Mouse (Mus musculus): ENCODE results near the gene Myo19. TPM values are rescaled to one million over a fixed set of nuclear protein-coding genes. Genes with fewer than 3 reads are reported as not detected.
"Not testable (repeated sequence)": the region's sequence is repeated elsewhere in the genome, so short reads cannot be mapped to it uniquely, and the experiment has no call there.

The Myo19 gene
- polyA plus RNA-seq, 1 experiment from 2014 or later, result 3.4 TPM

DNA sequence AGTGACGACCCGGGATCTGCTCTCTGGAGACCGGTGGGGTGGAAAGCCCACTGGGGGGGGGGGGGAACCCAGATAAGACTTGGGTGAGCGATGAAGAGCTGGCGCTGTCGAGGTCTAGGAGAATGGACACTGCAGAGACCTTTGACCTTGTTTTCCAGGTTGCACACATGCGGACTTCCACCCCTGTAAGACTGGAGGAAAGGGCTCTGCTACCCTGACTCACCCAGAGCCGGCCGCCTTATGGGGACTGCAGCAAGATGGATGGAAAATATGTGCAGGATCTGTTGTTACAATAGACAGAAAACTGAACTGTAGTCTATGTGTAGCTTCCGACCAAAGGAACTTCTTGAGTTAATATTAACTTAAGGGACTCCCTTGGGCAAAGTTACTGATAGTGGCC, 8.9 kb upstream of the Myo19 start:
- peak overlapping the region; percentile 92 for H3K4me3 ChIP-seq (replicated peaks)
- peaks cover 6% of the 10 kb centered on the region for H3K36me3 ChIP-seq (replicated peaks)
- peaks cover 38% of the 10 kb centered on the region for H3K4me1 ChIP-seq (replicated peaks)
- H3K27ac ChIP-seq (replicated peaks), result peak overlapping the region; percentile 100
- peak overlapping the region; percentile 99 for H3K9ac ChIP-seq
- ATAC-seq (ENCODE audit: insufficient read depth), result peak; percentile 30
- under 1% methylated on average over 10 of the region's 10 CpGs for WGBS (ENCODE audit: insufficient replicate concordance)
- H3K9me3 ChIP-seq (replicated peaks), result no peaks in the 10 kb centered on the region
- no peaks in the 10 kb centered on the region for H3K27me3 ChIP-seq
- H3K4me2 ChIP-seq, result peak overlapping the region; percentile 78

DNA sequence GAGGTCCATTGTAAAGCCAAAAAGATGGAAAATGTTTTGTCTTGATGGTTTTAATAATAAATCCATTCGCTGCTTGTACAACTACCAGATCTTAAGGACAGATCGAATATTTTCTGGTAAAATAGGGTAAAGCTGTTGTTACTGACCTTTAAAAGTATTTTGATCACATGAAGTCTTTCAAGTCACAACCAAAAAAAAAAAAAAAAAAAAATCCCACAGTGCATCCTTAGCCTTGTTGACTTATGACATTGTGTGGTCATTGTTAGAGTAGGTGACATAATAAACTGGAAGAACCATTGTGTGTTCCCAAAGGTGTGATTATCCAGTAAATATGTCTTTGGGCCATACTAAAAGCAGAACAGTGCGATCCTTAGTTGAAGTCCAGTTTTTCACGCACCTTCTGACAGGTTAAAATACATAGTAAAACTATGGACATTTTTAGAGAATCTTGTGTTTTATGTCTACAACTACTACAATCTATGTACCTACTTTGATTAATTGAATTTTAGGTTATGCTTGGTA, 8.3 kb upstream of the Myo19 start:
- H3K4me3 ChIP-seq (replicated peaks), result peak overlapping the region; percentile 92
- peak overlapping the region; percentile 78 for H3K4me2 ChIP-seq
- H3K27ac ChIP-seq (replicated peaks), result peak overlapping the region; percentile 100
- H3K36me3 ChIP-seq (replicated peaks), result peaks cover 6% of the 10 kb centered on the region; the same call in 1 of the 2 replicates
- peak overlapping the region; percentile 99 for H3K9ac ChIP-seq
- ATAC-seq (ENCODE audit: insufficient read depth), result no peak
- 42% methylated on average over 4 of the region's 4 CpGs for WGBS (ENCODE audit: insufficient replicate concordance)
- no peaks in the 10 kb centered on the region for H3K9me3 ChIP-seq (replicated peaks)
- H3K4me1 ChIP-seq (replicated peaks), result peaks cover 37% of the 10 kb centered on the region
- H3K27me3 ChIP-seq, result no peaks in the 10 kb centered on the region

DNA sequence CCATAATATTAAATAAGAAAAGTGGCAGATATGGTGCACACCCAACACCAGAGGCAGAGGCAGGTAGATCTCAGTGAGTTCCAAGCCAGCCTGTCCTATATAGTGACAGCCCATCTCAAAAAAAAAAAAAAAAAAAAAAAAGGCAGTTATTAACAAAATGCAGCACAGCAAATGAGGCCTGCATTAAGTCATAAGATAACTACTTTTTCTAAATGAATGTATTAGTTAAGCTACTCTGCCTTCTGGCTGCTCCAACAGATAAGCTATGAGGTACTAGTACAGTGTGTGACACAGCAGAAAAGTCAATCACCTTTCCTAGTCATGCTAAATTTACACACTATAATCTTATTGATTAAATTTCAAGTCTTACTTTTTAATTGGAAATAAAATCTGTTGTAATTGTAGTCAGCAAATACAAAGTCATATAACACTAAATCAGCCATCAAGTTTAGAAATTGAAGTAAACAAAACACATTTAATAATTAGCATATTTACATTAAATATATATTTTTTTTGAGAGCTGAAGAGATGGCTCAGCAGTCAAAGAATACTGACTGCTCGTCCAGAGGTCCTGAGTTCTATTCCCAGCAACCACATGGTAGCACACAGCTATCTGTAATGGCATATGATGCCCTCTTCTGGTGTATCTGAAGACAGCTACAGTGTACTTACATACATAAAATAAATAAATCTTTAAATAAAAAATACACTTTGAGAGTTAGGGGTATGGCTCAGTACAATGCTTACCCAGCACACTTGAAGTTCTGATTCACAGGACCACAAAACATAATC, 6.7 kb upstream of the Myo19 start:
- Histone ChIP-seq H3K4me1 (replicated peaks) (peaks cover 31% of the 10 kb centered on the region), H3K36me3 (replicated peaks) (peaks cover 9% of the 10 kb centered on the region; the same call in 1 of the 2 replicates), H3K4me2 (peak overlapping the region; percentile 62), H3K4me3 (replicated peaks) (peak overlapping the region; percentile 37), H3K27me3 (no peaks in the 10 kb centered on the region), H3K27ac (replicated peaks) (peak overlapping the region; percentile 95), H3K9me3 (replicated peaks) (no peaks in the 10 kb centered on the region), H3K9ac (peak overlapping the region; percentile 56)
- WGBS (ENCODE audit: insufficient replicate concordance), result 23% methylated on average over 1 of the region's 1 CpGs
- ATAC-seq (ENCODE audit: insufficient read depth), result peak; percentile 44

DNA sequence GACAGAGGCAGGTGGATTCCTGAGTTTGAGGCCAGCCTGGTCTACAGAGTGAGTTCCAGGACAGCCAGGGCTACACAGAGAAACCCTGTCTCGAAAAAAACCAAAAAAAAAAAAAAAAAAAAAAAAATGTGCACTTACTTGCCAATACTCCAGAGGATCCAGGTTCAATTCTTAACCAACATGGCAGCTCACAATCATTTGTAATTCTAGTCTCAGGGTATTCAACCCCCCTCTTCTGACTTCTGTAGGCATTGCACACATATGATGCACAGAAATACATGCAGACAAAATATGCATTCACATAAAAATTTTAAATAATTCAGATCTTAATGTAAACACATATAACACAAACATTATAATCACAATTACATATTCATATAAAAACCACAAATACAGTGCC, 3.9 kb upstream of the Myo19 start:
- not testable (repeated sequence) for ATAC-seq (ENCODE audit: insufficient read depth); H3K4me3 ChIP-seq (replicated peaks); H3K27me3 ChIP-seq; H3K4me2 ChIP-seq; H3K27ac ChIP-seq (replicated peaks); H3K36me3 ChIP-seq (replicated peaks); H3K9ac ChIP-seq; H3K9me3 ChIP-seq (replicated peaks)
- peaks cover 54% of the 10 kb centered on the region for H3K4me1 ChIP-seq (replicated peaks)
- 75% methylated on average over 1 of the region's 1 CpGs for WGBS (ENCODE audit: insufficient replicate concordance)

DNA sequence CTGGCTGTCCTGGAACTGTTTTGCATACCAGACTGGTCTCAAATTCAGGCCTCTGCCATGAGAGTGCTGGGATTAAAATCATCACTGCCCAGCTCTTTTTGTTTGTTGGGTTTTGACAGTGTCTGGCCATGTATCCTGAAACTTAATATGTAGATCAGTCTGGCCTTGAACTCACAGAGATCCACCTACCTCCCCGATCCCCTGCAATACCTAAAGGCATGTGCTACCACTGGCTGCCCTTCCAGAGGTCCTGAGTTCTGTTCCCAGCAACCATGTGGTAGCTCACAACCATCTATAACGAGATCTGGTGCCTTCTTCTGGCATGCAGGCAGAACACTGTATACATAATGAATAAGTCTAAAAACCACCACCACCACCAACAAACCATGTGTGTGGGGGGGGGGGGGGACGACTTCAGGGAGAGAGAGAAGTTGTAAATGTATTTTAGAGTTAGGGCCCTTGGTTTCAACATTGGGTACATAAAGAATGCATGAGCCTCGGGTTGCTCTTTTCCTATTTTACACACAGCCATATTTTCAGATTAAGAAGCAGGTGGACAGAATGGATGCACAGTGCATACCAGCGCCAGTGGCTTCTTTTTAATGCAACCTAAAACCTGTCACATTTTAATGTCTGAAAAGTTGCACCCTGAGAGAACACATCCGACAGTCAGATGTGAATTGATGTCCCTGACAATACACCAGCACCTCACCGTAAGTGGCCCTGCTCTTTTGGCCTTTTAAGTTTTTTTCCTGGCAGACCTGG, 759 bp upstream of the Myo19 start:
- H3K4me3 ChIP-seq (replicated peaks), result peak overlapping the region; percentile 86
- peaks cover 41% of the 10 kb centered on the region for H3K4me1 ChIP-seq (replicated peaks)
- H3K9ac ChIP-seq, result peak overlapping the region; percentile 90
- H3K9me3 ChIP-seq (replicated peaks), result no peaks in the 10 kb centered on the region
- H3K27ac ChIP-seq (replicated peaks), result peak overlapping the region; percentile 89
- H3K36me3 ChIP-seq (replicated peaks), result peaks cover 18% of the 10 kb centered on the region; the same call in 1 of the 2 replicates
- no peak for ATAC-seq (ENCODE audit: insufficient read depth)
- H3K27me3 ChIP-seq, result no peaks in the 10 kb centered on the region
- 10% methylated on average over 7 of the region's 7 CpGs for WGBS (ENCODE audit: insufficient replicate concordance)
- peak overlapping the region; percentile 100 for H3K4me2 ChIP-seq

DNA sequence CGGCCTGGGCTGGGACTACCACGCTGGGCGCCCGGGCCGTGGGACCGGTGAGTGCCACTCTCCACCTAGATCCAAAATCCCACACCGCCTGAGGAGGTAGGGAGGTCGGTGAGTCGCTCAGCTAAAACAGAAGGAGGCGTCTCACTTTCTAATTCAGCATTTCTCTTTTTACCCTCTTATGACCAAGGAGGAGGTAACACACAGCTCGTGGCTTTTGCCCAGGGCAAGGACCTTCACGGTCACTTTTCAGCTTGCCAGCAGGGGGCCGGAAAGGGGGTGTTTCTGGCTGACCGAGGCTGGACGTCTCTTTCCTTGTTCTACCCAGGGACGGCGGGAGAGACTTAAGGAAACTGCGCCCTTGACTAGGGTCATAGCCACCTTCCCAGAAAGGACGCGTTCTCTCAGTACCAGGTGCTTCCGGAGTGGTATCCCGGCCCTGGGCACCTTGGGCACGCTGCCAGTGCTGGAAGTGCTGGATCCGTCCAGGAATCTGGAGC, 565 bp downstream of the Myo19 start:
- peaks cover 30% of the 10 kb centered on the region for H3K36me3 ChIP-seq (replicated peaks)
- peak; percentile 44 for ATAC-seq (ENCODE audit: insufficient read depth)
- WGBS (ENCODE audit: insufficient replicate concordance), result 1% methylated on average over 24 of the region's 24 CpGs

DNA sequence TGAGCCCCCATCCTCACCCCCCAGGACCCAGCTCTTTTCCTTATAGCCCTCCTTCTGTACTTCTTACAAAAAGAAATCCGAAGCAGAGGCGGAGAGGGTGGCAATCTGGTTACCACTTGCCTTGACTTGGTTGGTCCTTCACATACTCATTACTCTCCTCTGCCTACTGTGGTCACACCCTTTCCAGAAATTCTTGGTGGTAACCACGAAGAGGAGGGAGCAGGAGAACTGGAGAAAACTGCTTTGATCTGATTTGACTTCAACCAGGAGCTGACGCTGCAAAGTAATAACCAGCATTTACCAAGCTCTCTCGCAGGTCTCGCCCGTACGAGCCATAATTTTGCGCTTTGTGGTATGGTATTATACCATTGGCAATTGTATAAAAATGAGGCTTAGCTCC, 1.0 kb downstream of the Myo19 start:
- H3K27me3 ChIP-seq, result no peaks in the 10 kb centered on the region
- H3K36me3 ChIP-seq (replicated peaks), result peaks cover 32% of the 10 kb centered on the region
- H3K27ac ChIP-seq (replicated peaks), result peak overlapping the region; percentile 89
- H3K4me2 ChIP-seq, result peak overlapping the region; percentile 100
- 48% methylated on average over 9 of the region's 9 CpGs for WGBS (ENCODE audit: insufficient replicate concordance)
- peak overlapping the region; percentile 90 for H3K9ac ChIP-seq
- peaks cover 35% of the 10 kb centered on the region for H3K4me1 ChIP-seq (replicated peaks)
- peak overlapping the region; percentile 86 for H3K4me3 ChIP-seq (replicated peaks)
- no peak for ATAC-seq (ENCODE audit: insufficient read depth)
- H3K9me3 ChIP-seq (replicated peaks), result no peaks in the 10 kb centered on the region

More for the DNA sequence above, 565 bp downstream of the Myo19 start:
- peak overlapping the region; percentile 100 for H3K4me2 ChIP-seq
- H3K4me3 ChIP-seq (replicated peaks), result peak overlapping the region; percentile 86
- no peaks in the 10 kb centered on the region for H3K9me3 ChIP-seq (replicated peaks)
- H3K4me1 ChIP-seq (replicated peaks), result peaks cover 35% of the 10 kb centered on the region
- peak overlapping the region; percentile 89 for H3K27ac ChIP-seq (replicated peaks)
- H3K9ac ChIP-seq, result peak overlapping the region; percentile 90
- H3K27me3 ChIP-seq, result no peaks in the 10 kb centered on the region

DNA sequence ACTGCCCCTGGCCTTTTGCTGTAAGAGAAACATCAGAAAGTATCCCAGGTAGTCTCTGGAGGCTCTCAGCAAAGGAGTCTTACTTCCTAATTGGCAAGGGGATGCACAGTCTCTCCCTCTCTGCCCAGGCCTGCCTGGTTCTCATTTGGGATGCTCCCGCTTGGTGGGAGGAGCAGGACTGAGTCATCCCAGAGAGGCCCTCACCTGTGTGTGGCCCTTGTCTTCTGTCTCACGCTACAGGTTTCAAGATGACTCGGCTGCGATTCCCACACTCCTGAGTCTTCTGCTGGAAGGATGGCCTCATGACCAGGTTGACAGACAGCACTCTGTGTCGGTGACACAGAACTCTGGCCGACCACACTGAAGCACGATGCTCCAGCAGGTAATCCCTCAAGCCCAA, 2.4 kb downstream of the Myo19 start:
- peaks cover 40% of the 10 kb centered on the region for H3K36me3 ChIP-seq (replicated peaks)
- whole genome bisulfite sequencing (ENCODE audit: insufficient replicate concordance), result 87% methylated on average over 7 of the region's 7 CpGs
- no peak for ATAC-seq (ENCODE audit: insufficient read depth)

DNA sequence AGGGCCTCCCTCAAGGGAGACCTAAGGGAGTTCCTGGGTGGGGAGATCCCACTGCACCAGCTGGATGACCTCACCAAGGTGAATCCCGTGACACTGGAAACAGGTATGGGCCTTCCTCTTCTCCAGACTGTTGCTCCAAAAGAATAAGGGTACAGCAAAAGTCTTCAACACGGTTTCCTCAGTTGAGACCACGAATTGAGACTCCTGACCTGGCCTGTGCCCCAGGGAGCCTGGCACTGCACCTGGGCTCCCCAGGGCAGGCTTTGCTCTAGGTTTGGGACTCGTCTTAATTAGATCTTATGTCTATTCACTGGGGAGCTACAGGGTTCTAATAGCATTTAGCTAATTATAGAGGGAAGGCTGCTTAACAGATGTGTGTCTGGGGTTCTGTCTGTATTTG, 5.3 kb downstream of the Myo19 start:
- WGBS (ENCODE audit: insufficient replicate concordance), result 79% methylated on average over 4 of the region's 4 CpGs
- H3K4me3 ChIP-seq (replicated peaks), result no peak overlapping the region
- H3K4me1 ChIP-seq (replicated peaks), result peaks cover 11% of the 10 kb centered on the region
- H3K36me3 ChIP-seq (replicated peaks), result peaks cover 63% of the 10 kb centered on the region
- H3K4me2 ChIP-seq, result no peak overlapping the region
- no peak overlapping the region for H3K9ac ChIP-seq
- no peaks in the 10 kb centered on the region for H3K27me3 ChIP-seq
- no peak for ATAC-seq (ENCODE audit: insufficient read depth)
- no peaks in the 10 kb centered on the region for H3K9me3 ChIP-seq (replicated peaks)
- H3K27ac ChIP-seq (replicated peaks), result no peak overlapping the region

More for the DNA sequence above, 2.4 kb downstream of the Myo19 start:
- Histone ChIP-seq H3K27ac (replicated peaks) (no peak overlapping the region), H3K27me3 (no peaks in the 10 kb centered on the region), H3K4me3 (replicated peaks) (no peak overlapping the region), H3K4me2 (no peak overlapping the region), H3K9ac (no peak overlapping the region), H3K9me3 (replicated peaks) (no peaks in the 10 kb centered on the region), H3K4me1 (replicated peaks) (peaks cover 31% of the 10 kb centered on the region)

DNA sequence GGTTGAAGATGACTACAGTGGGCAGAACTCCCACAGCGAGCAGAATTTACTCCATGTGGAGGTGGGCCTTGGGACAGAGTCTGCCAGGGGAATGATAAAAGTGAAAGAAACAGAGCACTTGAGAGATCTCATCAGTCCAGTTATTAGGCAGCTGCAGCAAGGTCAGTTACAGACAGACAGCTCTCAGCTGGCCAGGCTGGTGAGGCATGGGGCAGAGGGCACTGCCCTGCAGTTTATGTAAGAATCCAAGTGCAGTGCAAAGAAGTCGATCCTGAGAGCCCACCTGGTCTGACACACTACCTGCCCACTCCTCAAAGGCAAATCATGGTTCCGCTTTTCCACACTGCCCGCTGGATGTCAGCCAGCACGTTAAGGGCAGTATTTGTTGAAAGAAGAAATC, 6.3 kb downstream of the Myo19 start:
- Histone ChIP-seq H3K4me1 (replicated peaks) (peaks cover 3% of the 10 kb centered on the region), H3K9ac (no peak overlapping the region), H3K36me3 (replicated peaks) (peaks cover 66% of the 10 kb centered on the region), H3K27ac (replicated peaks) (no peak overlapping the region), H3K9me3 (replicated peaks) (no peaks in the 10 kb centered on the region), H3K27me3 (no peaks in the 10 kb centered on the region), H3K4me3 (replicated peaks) (no peak overlapping the region), H3K4me2 (no peak overlapping the region)
- 81% methylated on average over 5 of the region's 5 CpGs for WGBS (ENCODE audit: insufficient replicate concordance)
- no peak for ATAC-seq (ENCODE audit: insufficient read depth)
